Mouse (Mus musculus) erythroblast, embryonic 14.5 days (primary cell): ENCODE measurements around the gene Akr1b8.

Experiments used
- GATA1 ChIP-seq: IDR thresholded peaks from 2 replicates; pipeline ENCODE4 v1.6.1; 2012; ENCODE audit warnings: low read length, inconsistent platforms, mixed read lengths
- TAL1 ChIP-seq: IDR thresholded peaks from 3 replicates; pipeline ENCODE4 v1.6.1; 2012; ENCODE audit warnings: low read length, inconsistent platforms, mixed read lengths

DNA sequence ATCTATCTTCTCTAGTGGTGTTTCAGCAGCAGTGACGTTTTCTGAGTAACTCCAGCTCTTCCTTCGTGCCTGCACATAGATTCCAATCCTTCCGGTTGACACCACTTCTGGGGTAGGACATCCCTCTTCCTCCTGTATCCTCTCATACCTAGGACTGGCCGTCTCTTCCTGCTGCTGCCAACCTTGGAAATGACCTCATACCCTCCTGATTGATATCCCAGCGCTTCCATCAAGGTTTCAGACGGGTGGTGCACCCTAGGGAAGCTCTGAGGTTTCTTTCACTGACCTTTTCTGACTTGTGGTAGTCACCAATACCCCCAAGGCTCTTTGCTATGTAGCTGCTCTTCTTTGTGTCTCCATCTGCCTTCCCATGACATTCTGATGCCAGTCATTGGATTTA, 44.5 kb downstream of the Akr1b8 start:
- TF ChIP-seq GATA1 (no peak), TAL1 (no peak)
